ENCODE assay signal across 20 mouse cellular contexts in the genomic region with DNA sequence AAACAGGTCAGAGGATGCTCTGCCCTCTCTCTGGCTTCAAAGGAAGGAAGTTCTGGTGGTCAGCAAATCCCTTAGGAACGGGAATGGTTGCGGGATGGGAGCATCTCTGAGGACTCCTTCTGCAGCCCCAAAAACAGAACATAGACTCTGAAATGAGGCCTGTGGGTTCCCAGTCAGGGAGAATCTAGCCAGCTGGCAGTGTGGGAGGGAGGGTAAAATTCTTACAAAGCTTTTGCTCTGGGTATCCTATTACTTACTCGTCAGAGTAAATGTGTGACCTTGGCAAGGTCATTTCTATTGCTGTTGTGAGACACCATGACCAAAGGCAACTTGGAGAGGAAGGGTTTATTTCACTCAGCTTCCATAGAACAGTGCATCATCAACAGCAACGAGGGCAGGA. TPM values are rescaled to one million over a fixed set of nuclear protein-coding genes. Genes with fewer than 3 reads are reported as not detected.
DNase-seq lines count a peak whose midpoint lies in the region; ATAC-seq and TF ChIP-seq lines count a peak whose summit lies in the region.
"Had no signal": no experiment of that assay in that cellular context is flagged by ENCODE, and none has a peak within 500 bp of the region (broad histone marks: within the 10 kb centered on the region; RNA-seq: fewer than 3 reads in every experiment).

No protein-coding gene starts in this region.

- no peak overlapping the region for H3K4me2 ChIP-seq in hindbrain, postnatal 0 days (ENCODE audit: low read depth, low read length)
- H3K4me2 ChIP-seq: embryonic facial prominence, embryonic 15.5 days; heart, embryonic 11.5 days; intestine, embryonic 15.5 days; neural tube, embryonic 12.5 days had no signal

- WGBS in hindbrain, postnatal 0 days = 70% methylated on average over 4 of the region's 4 CpGs

- TF ChIP-seq CTCF in gastrocnemius, adult 2 months (IDR thresholded peaks at IDR 0.05) = no peak
- TF ChIP-seq CTCF in cortical plate, adult 2 months (IDR thresholded peaks at IDR 0.05; ENCODE audit: extremely low read depth, insufficient read depth, low read length) = no peak
- TF ChIP-seq CTCF in hindbrain, postnatal 0 days (IDR thresholded peaks at IDR 0.05; ENCODE audit: low read depth) = no peak

- TF ChIP-seq POLR2A in cortical plate, adult 2 months (IDR thresholded peaks at IDR 0.05; ENCODE audit: extremely low read depth, insufficient read depth, low read length) = no peak

- no peaks in the 10 kb centered on the region for H3K36me3 ChIP-seq in hindbrain, postnatal 0 days (ENCODE audit: insufficient read depth, low read length)
- H3K36me3 ChIP-seq: G1E had no signal

- peak; percentile 15 for DNase-seq in gastrocnemius, adult 2 months
- no peak for DNase-seq in gastrocnemius, postnatal 4 days (ENCODE audit: low spot score in 2 of 2)
- DNase-seq in left cerebral cortex, adult 18-20 months (ENCODE audit: low spot score in 2 of 2) = peak; percentile 54 to 66
- no peak for DNase-seq in left cerebral cortex, postnatal 4 days
- DNase-seq in hindbrain, postnatal 0 days (ENCODE audit: low spot score) = no peak
- DNase-seq in B cell, adult 2 months = no peak
- DNase-seq in cerebellum, postnatal 25 days = no peak
- DNase-seq: adrenal gland, postnatal 36 days; cerebellum, adult 9-10 months; embryo, embryonic 11 days; gastrocnemius, postnatal 36 days; lung, adult 18-20 months; thymus, postnatal 36 days had no signal

- H3K9me3 ChIP-seq in hindbrain, postnatal 0 days (ENCODE audit: low read length) = no peaks in the 10 kb centered on the region
- H3K9me3 ChIP-seq: embryonic facial prominence, embryonic 15.5 days; G1E; intestine, embryonic 15.5 days had no signal

- intact Hi-C loops in gastrocnemius, adult 2 months (cut with DNase I) = no loop called here
- intact Hi-C loops in left cerebral cortex, postnatal 4 days (cut with DNase I) = no loop called here

- no peak overlapping the region for H3K27ac ChIP-seq in gastrocnemius, adult 2 months
- H3K27ac ChIP-seq in cortical plate, adult 2 months (ENCODE audit: insufficient read depth, low read length) = peak overlapping the region; percentile 57
- H3K27ac ChIP-seq in hindbrain, postnatal 0 days = peak overlapping the region; percentile 88; the same call in 1 of the 2 replicates
- H3K27ac ChIP-seq: stomach, postnatal 0 days had no signal

- H3K4me1 ChIP-seq in cortical plate, adult 2 months (ENCODE audit: control insufficient read depth, insufficient read depth, low read length) = peaks cover 18% of the 10 kb centered on the region
- peaks cover 24% of the 10 kb centered on the region for H3K4me1 ChIP-seq in hindbrain, postnatal 0 days (ENCODE audit: insufficient read depth, low read length)

- ATAC-seq in hindbrain, postnatal 0 days = no peak
- ATAC-seq: intestine, embryonic 15.5 days had no signal

- no peaks in the 10 kb centered on the region for H3K27me3 ChIP-seq in hindbrain, postnatal 0 days (ENCODE audit: insufficient read depth, low read length)
- H3K27me3 ChIP-seq: embryonic facial prominence, embryonic 15.5 days; intestine, embryonic 15.5 days; neural tube, embryonic 12.5 days had no signal

- H3K4me3 ChIP-seq in gastrocnemius, adult 2 months = no peak overlapping the region
- H3K4me3 ChIP-seq in cortical plate, adult 2 months (ENCODE audit: insufficient read depth, low read length) = no peak overlapping the region
- H3K4me3 ChIP-seq in hindbrain, postnatal 0 days (ENCODE audit: low read length) = no peak overlapping the region
- H3K4me3 ChIP-seq: embryonic facial prominence, embryonic 15.5 days; intestine, embryonic 15.5 days; neural tube, embryonic 12.5 days had no signal

- no peak overlapping the region for H3K9ac ChIP-seq in hindbrain, postnatal 0 days (replicated peaks; ENCODE audit: low read length)
- H3K9ac ChIP-seq: embryonic facial prominence, embryonic 15.5 days; intestine, embryonic 15.5 days had no signal

RNA-seq across cellular contexts. Expression of gene Clstn1, which starts 24.9 kb away (rescaled TPM):
- total RNA-seq in gastrocnemius, adult 2 months (2021) = 10 to 100 TPM; 24.0 to 38.2 TPM
- 10 to 100 TPM; 78.9 to 80.6 TPM for total RNA-seq in gastrocnemius, postnatal 4 days (2021)
- total RNA-seq in left cerebral cortex, adult 18-20 months (2021) = 1,000 to 10,000 TPM; 1,374 to 1,386 TPM
- 100 to 1,000 TPM; 494 to 507 TPM for total RNA-seq in left cerebral cortex, postnatal 4 days (2021)
- polyA plus RNA-seq in cortical plate, adult 2 months (2012; rRNA removed) = 406 and 407 TPM in 2 replicates
- total RNA-seq in hindbrain, postnatal 0 days (2014; rRNA removed) = 590 and 603 TPM in 2 replicates
- 193 and 206 TPM in 2 replicates for polyA plus RNA-seq in hindbrain, postnatal 0 days (2015; fragmentation: Nextera tagmentation; extraction: Ambion mirVana)

RNA-seq across cellular contexts. Expression of gene Ctnnbip1, which starts 43.4 kb away (rescaled TPM):
- total RNA-seq in gastrocnemius, adult 2 months (2021) = 10 to 100 TPM; 19.0 to 21.4 TPM
- total RNA-seq in gastrocnemius, postnatal 4 days (2021) = 100 to 1,000 TPM in 1 of 2 experiments, 10 to 100 TPM in 1; 93.5 to 100 TPM
- total RNA-seq in left cerebral cortex, adult 18-20 months (2021) = 10 to 100 TPM; 33.0 to 33.3 TPM
- 10 to 100 TPM; 94.7 to 99.4 TPM for total RNA-seq in left cerebral cortex, postnatal 4 days (2021)
- polyA plus RNA-seq in cortical plate, adult 2 months (2012; rRNA removed) = 35.8 and 38.0 TPM in 2 replicates
- total RNA-seq in hindbrain, postnatal 0 days (2014; rRNA removed) = 94.1 and 112 TPM in 2 replicates
- 105 and 109 TPM in 2 replicates for polyA plus RNA-seq in hindbrain, postnatal 0 days (2015; fragmentation: Nextera tagmentation; extraction: Ambion mirVana)

Comparison
In these comparisons a context has a peak if more than half of its experiments do, and no peak if none do; other contexts are left out.
1. DNase-seq: peak in gastrocnemius, adult 2 months (single experiment) and left cerebral cortex, adult 18-20 months (2 of 2); none in gastrocnemius, postnatal 4 days (0 of 2), left cerebral cortex, postnatal 4 days (single experiment), hindbrain, postnatal 0 days (single experiment), B cell, adult 2 months (0 of 2) and cerebellum, postnatal 25 days (0 of 2).